Mouse (Mus musculus): ENCODE measurements around the gene Traf4. TPM values are rescaled to one million over a fixed set of nuclear protein-coding genes. Genes with fewer than 3 reads are reported as not detected.
"Not testable (repeated sequence)": the region's sequence is repeated elsewhere in the genome, so short reads cannot be mapped to it uniquely, and the experiment has no call there.

The Traf4 gene
- polyA plus RNA-seq, 1 experiment from 2014 or later, result 126 TPM

DNA sequence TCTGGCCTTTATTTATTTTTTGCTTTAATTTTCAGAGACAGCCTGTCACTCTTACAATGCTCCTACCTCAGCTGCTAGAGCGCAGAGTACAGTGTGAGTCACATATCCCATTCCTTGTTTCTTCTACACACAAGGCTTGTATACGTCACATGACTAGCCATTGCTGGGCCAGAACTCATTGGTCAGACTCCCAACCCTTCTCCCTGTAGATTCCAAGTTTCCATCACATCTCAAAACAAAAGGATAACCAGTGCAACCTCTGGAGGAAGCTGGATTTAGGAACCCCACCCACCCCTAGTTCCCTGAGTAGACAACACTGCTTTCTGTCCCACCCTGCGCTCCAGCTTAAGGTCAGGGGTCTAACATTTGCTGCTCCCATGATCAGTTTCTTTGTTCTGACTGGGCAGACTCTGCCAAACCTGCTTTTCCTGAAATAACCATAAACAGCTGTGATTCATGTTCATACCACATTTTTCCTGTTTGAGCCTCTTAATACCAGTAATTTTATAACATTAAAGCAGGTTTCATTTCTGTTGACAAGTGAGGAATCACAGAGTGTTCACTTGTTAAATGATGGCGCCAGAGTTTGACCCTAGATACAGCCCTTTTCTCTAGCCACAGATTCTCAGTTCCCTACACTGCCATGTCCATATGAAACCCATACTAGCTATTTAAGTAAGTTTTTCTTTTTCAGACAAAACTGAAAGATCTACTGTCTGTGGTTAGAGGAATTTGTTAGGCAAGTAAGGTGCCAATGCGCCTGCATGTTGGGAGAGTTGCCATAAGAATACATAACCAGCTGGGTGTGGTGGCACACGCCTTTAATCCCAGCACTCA lies 18.5 kb downstream of the Traf4 start:
- H3K4me3 ChIP-seq, result no peak overlapping the region
- no peak for ATAC-seq (ENCODE audit: low FRiP score, low read depth)
- no peak overlapping the region for H3K9ac ChIP-seq (replicated peaks)
- H3K4me1 ChIP-seq, result no peaks in the 10 kb centered on the region
- no peak overlapping the region for H3K4me2 ChIP-seq (replicated peaks)
- peaks cover 76% of the 10 kb centered on the region for H3K36me3 ChIP-seq
- H3K27me3 ChIP-seq, result no peaks in the 10 kb centered on the region
- H3K9me3 ChIP-seq, result no peaks in the 10 kb centered on the region
- WGBS, result 93% methylated on average over 6 of the region's 6 CpGs
- no peak overlapping the region for H3K27ac ChIP-seq (replicated peaks)

DNA sequence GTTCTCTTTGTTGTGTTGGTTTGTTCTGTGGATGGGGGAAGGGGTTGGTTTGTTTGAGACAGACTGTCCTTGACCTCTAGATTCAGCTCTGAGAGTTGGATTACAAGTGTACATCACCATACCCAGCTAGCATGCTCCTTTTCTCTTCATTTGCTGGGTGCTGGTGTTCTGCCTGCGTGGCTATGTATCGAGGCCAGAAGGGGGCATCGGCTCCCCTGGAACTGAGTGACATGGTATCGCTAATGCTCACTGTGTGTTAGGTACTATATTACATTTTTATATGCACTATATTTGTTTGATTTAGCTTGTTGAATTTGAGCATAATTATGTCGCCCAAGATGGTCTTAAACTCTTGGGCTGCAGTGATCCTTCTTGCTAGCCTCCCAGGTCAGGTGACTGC lies 19.2 kb downstream of the Traf4 start:
- no peak overlapping the region for H3K4me2 ChIP-seq (replicated peaks)
- H3K9me3 ChIP-seq, result no peaks in the 10 kb centered on the region
- H3K9ac ChIP-seq (replicated peaks), result no peak overlapping the region
- no peak overlapping the region for H3K27ac ChIP-seq (replicated peaks)
- no peaks in the 10 kb centered on the region for H3K4me1 ChIP-seq
- no peak for ATAC-seq (ENCODE audit: low FRiP score, low read depth)
- 91% methylated on average over 5 of the region's 5 CpGs for WGBS
- no peaks in the 10 kb centered on the region for H3K27me3 ChIP-seq
- H3K36me3 ChIP-seq, result peaks cover 74% of the 10 kb centered on the region
- H3K4me3 ChIP-seq, result no peak overlapping the region

DNA sequence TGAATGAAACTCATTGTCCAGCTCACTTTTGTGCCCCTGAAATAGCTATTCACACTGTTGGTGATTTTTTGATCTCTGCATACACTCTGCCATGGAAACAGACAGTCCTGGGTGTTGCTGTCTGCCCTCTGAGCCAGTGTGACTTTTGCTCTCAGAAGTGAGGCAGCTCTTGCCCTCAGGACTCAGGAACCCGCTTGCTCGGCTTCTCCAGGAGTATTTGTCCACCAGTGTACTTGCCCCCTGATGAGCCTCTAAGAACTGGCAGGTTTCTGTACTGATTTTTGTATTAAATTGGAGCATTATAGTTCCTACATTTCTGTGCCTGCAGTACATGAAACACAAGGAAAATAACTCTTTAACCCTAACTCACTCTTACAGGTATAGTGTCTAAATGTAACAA lies 21.9 kb downstream of the Traf4 start:
- Histone ChIP-seq H3K4me3 (no peak overlapping the region), H3K27ac (replicated peaks) (no peak overlapping the region), H3K27me3 (no peaks in the 10 kb centered on the region), H3K9me3 (no peaks in the 10 kb centered on the region), H3K4me2 (replicated peaks) (no peak overlapping the region), H3K4me1 (no peaks in the 10 kb centered on the region), H3K9ac (replicated peaks) (no peak overlapping the region), H3K36me3 (peaks cover 54% of the 10 kb centered on the region)
- ATAC-seq (ENCODE audit: low FRiP score, low read depth), result no peak
- WGBS, result 85% methylated on average over 2 of the region's 2 CpGs

DNA sequence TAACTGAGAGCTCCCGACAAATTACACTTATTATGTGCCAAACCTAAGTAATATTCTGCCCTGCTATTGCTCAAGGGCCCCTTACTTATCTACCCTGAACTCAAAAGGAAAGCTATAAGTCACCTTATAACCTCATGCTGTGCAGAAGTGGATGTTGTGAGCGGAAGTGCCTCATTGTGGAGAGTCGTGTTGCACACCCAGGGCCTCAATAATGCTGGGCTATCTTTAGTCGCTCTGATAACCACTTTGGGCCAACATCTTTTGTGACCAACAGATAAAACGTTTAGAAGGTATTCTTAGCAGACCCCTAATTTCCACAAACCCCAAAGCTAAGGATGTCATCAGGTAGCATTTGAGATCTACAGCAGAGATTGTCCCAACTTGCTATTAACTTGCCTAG lies 24.7 kb downstream of the Traf4 start:
- no peak for ATAC-seq (ENCODE audit: low FRiP score, low read depth)
- Histone ChIP-seq H3K4me1 (no peaks in the 10 kb centered on the region), H3K4me3 (no peak overlapping the region), H3K4me2 (replicated peaks) (no peak overlapping the region), H3K9ac (replicated peaks) (no peak overlapping the region), H3K36me3 (peaks cover 29% of the 10 kb centered on the region), H3K9me3 (no peaks in the 10 kb centered on the region), H3K27me3 (no peaks in the 10 kb centered on the region), H3K27ac (replicated peaks) (no peak overlapping the region)
- 90% methylated on average over 5 of the region's 5 CpGs for WGBS

DNA sequence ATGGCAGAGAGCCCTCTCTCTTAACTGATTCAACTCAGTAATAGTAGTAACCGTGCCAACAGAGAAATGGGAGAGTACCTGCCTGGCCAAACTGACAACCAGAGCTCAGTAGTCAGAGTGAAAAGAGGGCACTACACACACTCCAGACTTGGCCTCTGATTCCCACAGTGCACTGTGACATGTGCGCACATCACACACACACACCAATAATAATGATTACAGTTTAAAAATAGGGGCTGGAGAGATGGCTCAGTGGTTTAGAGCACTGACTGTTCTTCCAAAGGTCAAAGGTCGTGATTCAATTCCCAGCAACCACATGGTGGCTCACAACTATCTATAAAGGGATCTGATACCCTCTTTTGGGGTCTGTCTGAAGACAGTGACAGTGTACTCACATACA lies 27.4 kb downstream of the Traf4 start:
- H3K27me3 ChIP-seq, result no peaks in the 10 kb centered on the region
- no peak overlapping the region for H3K4me3 ChIP-seq
- WGBS, result 81% methylated on average over 3 of the region's 3 CpGs
- no peaks in the 10 kb centered on the region for H3K4me1 ChIP-seq
- no peaks in the 10 kb centered on the region for H3K9me3 ChIP-seq
- no peak for ATAC-seq (ENCODE audit: low FRiP score, low read depth)
- no peak overlapping the region for H3K27ac ChIP-seq (replicated peaks)
- no peak overlapping the region for H3K4me2 ChIP-seq (replicated peaks)
- H3K9ac ChIP-seq (replicated peaks), result no peak overlapping the region
- H3K36me3 ChIP-seq, result peaks cover 2% of the 10 kb centered on the region

DNA sequence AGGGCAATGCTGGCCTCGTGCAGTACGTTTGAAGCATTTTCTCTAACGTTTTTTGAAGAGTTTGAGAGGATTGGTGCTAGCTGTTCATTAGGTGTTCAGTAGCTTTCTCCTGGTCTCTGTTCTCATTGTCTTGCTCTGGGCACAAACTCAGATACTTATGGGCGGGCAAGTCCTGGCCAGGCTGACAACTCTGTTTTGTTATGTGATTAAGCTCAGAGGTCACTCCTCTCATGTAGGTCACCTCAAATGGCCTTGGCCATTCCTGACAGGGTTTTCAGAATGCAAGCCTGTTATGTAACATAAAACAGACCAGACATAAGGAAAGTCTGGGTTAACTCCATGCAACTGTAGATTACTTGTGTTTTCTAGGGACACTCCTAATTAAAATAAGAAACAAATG lies 27.8 kb downstream of the Traf4 start:
- H3K4me1 ChIP-seq, result no peaks in the 10 kb centered on the region
- no peaks in the 10 kb centered on the region for H3K27me3 ChIP-seq
- WGBS, result 76% methylated on average over 4 of the region's 4 CpGs

DNA sequence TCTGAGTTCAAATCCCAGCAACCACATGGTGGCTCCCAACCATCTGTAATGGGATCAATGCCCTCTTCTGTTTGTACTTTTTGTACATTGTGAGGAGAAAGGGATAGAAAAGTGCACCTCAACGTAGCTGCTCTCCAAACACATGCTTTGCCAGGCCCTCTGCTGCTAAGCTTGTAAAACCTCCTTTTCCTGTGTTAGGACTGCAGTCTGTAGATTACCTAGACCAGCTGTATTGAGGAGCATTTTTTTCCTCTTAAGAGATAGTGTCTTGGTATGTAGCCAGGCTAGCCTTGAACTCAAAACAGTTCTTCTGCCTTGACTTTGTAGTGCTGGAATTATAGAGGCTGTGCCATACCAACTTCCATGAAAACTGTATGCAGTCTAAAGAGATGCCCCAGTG lies 29.3 kb downstream of the Traf4 start:
- Histone ChIP-seq H3K9me3 (no peaks in the 10 kb centered on the region), H3K9ac (replicated peaks) (no peak overlapping the region)
- ATAC-seq (ENCODE audit: low FRiP score, low read depth), result no peak

More for the DNA sequence above, 27.8 kb downstream of the Traf4 start:
- no peak overlapping the region for H3K27ac ChIP-seq (replicated peaks)
- no peaks in the 10 kb centered on the region for H3K36me3 ChIP-seq
- no peak for ATAC-seq (ENCODE audit: low FRiP score, low read depth)
- H3K9ac ChIP-seq (replicated peaks), result no peak overlapping the region
- H3K4me2 ChIP-seq (replicated peaks), result no peak overlapping the region
- H3K9me3 ChIP-seq, result no peaks in the 10 kb centered on the region
- H3K4me3 ChIP-seq, result no peak overlapping the region

DNA sequence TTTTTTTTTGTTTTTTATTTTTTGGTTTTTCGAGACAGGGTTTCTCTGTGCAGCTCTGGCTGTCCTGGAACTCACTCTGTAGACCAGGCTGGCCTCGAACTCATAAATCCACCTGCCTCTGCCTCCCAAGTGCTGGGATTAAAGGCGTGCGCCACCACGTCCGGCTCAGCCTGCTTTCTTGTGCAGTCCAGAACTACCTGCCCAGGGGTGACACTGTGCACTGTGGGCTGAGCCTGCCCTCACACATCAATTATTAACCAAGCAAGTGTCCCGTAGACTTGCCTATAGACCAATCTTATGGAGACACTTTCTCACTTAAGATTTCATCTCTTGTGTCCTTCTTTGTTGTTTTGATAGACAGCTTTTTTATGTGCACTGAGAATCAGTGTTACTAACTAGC lies 30.1 kb downstream of the Traf4 start:
- ATAC-seq (ENCODE audit: low FRiP score, low read depth); H3K4me1 ChIP-seq: not testable (repeated sequence)
- WGBS, result 94% methylated on average over 7 of the region's 7 CpGs

More for the DNA sequence above, 29.3 kb downstream of the Traf4 start:
- Histone ChIP-seq H3K4me1 (no peaks in the 10 kb centered on the region), H3K36me3 (no peaks in the 10 kb centered on the region), H3K4me2 (replicated peaks) (no peak overlapping the region), H3K27me3 (no peaks in the 10 kb centered on the region), H3K27ac (replicated peaks) (no peak overlapping the region), H3K4me3 (no peak overlapping the region)
- WGBS, result 89% methylated on average over 1 of the region's 1 CpGs

DNA sequence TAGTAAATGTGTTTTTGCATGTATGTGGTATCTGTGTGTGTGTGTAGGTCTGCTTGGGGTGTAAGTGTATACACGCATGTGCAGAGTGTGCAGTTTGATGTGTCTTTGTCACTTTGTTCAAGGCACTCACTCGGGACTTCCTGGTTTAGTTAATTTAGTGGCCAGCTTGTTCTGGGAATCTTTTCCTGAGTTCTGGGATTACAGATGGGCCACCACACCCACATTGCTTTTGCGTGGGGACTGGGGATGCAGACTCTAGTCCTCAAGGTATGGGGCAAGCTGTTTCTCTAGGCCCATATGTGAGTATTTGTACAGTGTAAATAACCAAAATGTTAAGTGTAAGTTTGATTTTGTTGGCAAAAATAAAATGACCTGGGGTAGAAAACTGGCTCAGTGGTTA lies 31.0 kb downstream of the Traf4 start:
- Histone ChIP-seq H3K36me3 (no peaks in the 10 kb centered on the region), H3K9ac (replicated peaks) (no peak overlapping the region), H3K4me2 (replicated peaks) (no peak overlapping the region), H3K4me1 (no peaks in the 10 kb centered on the region), H3K4me3 (no peak overlapping the region), H3K27me3 (no peaks in the 10 kb centered on the region), H3K9me3 (no peaks in the 10 kb centered on the region), H3K27ac (replicated peaks) (no peak overlapping the region)
- no peak for ATAC-seq (ENCODE audit: low FRiP score, low read depth)
- WGBS, result 84% methylated on average over 3 of the region's 3 CpGs

More for the DNA sequence above, 30.1 kb downstream of the Traf4 start:
- H3K36me3 ChIP-seq; H3K4me2 ChIP-seq (replicated peaks); H3K27me3 ChIP-seq; H3K9ac ChIP-seq (replicated peaks); H3K4me3 ChIP-seq; H3K9me3 ChIP-seq; H3K27ac ChIP-seq (replicated peaks): not testable (repeated sequence)

DNA sequence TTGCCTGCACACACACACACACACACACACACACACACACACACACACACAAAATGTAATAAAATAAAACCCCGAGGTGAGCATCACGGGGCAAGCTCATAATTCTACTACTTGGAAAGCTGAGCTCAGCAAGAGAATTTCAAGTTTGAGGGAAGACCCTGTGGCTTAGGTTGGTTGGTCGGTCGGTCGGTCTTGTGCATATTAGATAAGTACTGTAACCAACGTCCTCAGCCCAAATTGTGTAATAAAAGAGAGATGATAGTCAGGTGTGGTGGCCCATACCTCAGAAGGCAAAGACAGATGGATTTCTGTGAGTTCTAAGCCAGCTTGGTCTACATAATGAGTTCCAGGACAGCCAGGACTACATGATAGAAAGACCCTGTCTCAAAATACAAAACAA lies 31.5 kb downstream of the Traf4 start:
- Histone ChIP-seq H3K36me3 (no peaks in the 10 kb centered on the region), H3K4me1 (no peaks in the 10 kb centered on the region), H3K4me2 (replicated peaks) (no peak overlapping the region), H3K9me3 (no peaks in the 10 kb centered on the region), H3K4me3 (no peak overlapping the region), H3K9ac (replicated peaks) (no peak overlapping the region), H3K27me3 (no peaks in the 10 kb centered on the region), H3K27ac (replicated peaks) (no peak overlapping the region)
- ATAC-seq (ENCODE audit: low FRiP score, low read depth), result no peak
- 95% methylated on average over 6 of the region's 6 CpGs for WGBS

DNA sequence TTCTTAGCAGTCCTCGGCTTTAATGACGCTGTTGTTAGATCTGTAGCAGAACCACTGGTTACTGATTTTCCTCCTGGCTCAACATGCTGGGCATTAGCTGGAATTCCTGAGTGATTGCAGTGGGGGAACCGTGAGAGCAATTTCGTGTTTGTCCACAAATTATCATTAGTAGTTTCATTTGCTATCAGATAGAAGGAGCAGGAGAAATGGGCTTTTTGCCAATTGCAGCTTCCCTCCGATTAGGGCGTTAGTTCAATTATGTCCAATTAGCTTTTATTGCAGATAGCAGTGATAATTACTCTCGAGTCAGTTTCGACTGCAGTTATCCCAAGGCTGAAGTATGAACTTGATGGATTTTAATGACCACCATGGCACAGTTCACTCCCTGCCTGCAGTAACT lies 35.9 kb downstream of the Traf4 start:
- H3K27ac ChIP-seq (replicated peaks), result no peak overlapping the region
- no peaks in the 10 kb centered on the region for H3K36me3 ChIP-seq
- no peak overlapping the region for H3K4me3 ChIP-seq
- H3K4me1 ChIP-seq, result peaks cover 9% of the 10 kb centered on the region; the same call in 1 of the 2 replicates
- H3K4me2 ChIP-seq (replicated peaks), result no peak overlapping the region
- H3K9ac ChIP-seq (replicated peaks), result no peak overlapping the region
- H3K27me3 ChIP-seq, result no peaks in the 10 kb centered on the region
- no peak for ATAC-seq (ENCODE audit: low FRiP score, low read depth)
- WGBS, result 94% methylated on average over 8 of the region's 8 CpGs
- H3K9me3 ChIP-seq, result no peaks in the 10 kb centered on the region

DNA sequence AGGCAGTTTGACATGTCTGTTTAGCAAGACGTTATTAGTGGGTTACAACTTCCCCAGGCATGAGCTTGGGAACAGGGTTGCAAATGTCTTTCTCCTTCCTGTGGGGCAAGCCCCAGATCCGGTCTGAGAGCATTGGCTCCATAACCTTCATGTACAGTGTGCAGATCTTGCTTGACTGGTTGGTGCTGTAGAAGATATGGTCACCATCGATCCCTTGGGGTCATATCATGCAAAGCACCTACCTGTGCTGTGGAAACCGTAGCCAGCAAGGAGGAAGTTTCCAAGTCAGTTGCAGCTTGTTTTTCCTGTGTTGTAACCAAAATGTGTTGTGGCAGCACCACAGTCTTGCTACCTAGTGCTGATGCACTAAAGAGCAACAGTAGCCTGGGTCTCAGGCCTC lies 38.6 kb downstream of the Traf4 start:
- Histone ChIP-seq H3K4me3 (no peak overlapping the region), H3K27ac (replicated peaks) (no peak overlapping the region), H3K4me2 (replicated peaks) (no peak overlapping the region), H3K36me3 (no peaks in the 10 kb centered on the region), H3K27me3 (no peaks in the 10 kb centered on the region), H3K4me1 (peaks cover 9% of the 10 kb centered on the region; the same call in 1 of the 2 replicates), H3K9ac (replicated peaks) (no peak overlapping the region), H3K9me3 (no peaks in the 10 kb centered on the region)
- no peak for ATAC-seq (ENCODE audit: low FRiP score, low read depth)
- 86% methylated on average over 4 of the region's 4 CpGs for whole genome bisulfite sequencing

DNA sequence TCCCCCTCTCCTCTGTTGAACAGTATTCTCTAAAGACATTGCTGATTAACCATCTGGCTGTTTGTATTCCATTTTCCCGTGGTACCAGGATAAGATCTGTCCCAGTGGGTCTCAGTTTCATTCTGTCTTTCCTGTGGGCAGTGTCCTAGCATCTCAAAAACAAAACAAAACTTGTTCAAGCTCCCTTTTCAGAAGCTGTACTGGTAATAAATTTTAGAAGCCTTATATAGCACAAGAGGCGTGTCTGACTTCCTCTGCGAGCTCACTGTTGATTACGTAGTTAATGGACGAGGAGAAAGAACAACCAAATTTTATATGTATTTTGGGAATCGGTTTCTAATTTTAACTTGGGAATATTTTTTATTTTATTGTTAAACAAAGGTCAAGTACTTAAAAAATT lies 39.7 kb downstream of the Traf4 start:
- H3K27ac ChIP-seq (replicated peaks), result no peak overlapping the region
- 84% methylated on average over 6 of the region's 6 CpGs for WGBS
- peaks cover 9% of the 10 kb centered on the region; the same call in 1 of the 2 replicates for H3K4me1 ChIP-seq
- H3K4me3 ChIP-seq, result no peak overlapping the region
- no peak overlapping the region for H3K4me2 ChIP-seq (replicated peaks)
- no peaks in the 10 kb centered on the region for H3K27me3 ChIP-seq
- no peak for ATAC-seq (ENCODE audit: low FRiP score, low read depth)
- no peaks in the 10 kb centered on the region for H3K9me3 ChIP-seq
- no peaks in the 10 kb centered on the region for H3K36me3 ChIP-seq
- H3K9ac ChIP-seq (replicated peaks), result no peak overlapping the region
